Mouse (Mus musculus): ENCODE measurements around the gene Csdc2. TPM values are rescaled to one million over a fixed set of nuclear protein-coding genes. Genes with fewer than 3 reads are reported as not detected.
"Not testable (repeated sequence)": the region's sequence is repeated elsewhere in the genome, so short reads cannot be mapped to it uniquely, and the experiment has no call there.

Gene Csdc2
- polyA plus RNA-seq, 1 experiment from 2014 or later = 6.7 TPM

GRCm38 (mm10) chr15:81898751-81899150, 37.8 kb upstream of the Csdc2 start:
- H3K36me3 ChIP-seq (ENCODE audit: control insufficient read depth, insufficient read depth, low read length) = peaks cover 43% of the 10 kb centered on the region
- no peak overlapping the region for H3K27ac ChIP-seq (ENCODE audit: low read depth, low read length)
- no peaks in the 10 kb centered on the region for H3K9me3 ChIP-seq (replicated peaks; ENCODE audit: control insufficient read depth, low read length)
- ATAC-seq (replicated peaks; ENCODE audit: insufficient number of reproducible peaks, low FRiP score, low TSS enrichment) = no peak
- no peak overlapping the region for H3K9ac ChIP-seq (ENCODE audit: low read depth, low read length)
- no peak overlapping the region for H3K4me2 ChIP-seq
- H3K4me1 ChIP-seq (ENCODE audit: control insufficient read depth, insufficient read depth, low read length) = peaks cover 6% of the 10 kb centered on the region; the same call in 1 of the 2 replicates
- no peaks in the 10 kb centered on the region for H3K27me3 ChIP-seq (ENCODE audit: control insufficient read depth, insufficient read depth, low read length)
- H3K4me3 ChIP-seq (ENCODE audit: low read depth, low read length) = no peak overlapping the region
- 82% methylated on average over 2 of the region's 2 CpGs for WGBS (ENCODE audit: insufficient replicate concordance)

GRCm38 (mm10) chr15:81904939-81905338, 31.6 kb upstream of the Csdc2 start:
- Histone ChIP-seq H3K36me3 (ENCODE audit: control insufficient read depth, insufficient read depth, low read length) (peaks cover 54% of the 10 kb centered on the region), H3K4me1 (ENCODE audit: control insufficient read depth, insufficient read depth, low read length) (no peaks in the 10 kb centered on the region), H3K4me2 (no peak overlapping the region), H3K9ac (ENCODE audit: low read depth, low read length) (no peak overlapping the region), H3K27me3 (ENCODE audit: control insufficient read depth, insufficient read depth, low read length) (no peaks in the 10 kb centered on the region), H3K27ac (ENCODE audit: low read depth, low read length) (no peak overlapping the region), H3K4me3 (ENCODE audit: low read depth, low read length) (no peak overlapping the region), H3K9me3 (replicated peaks; ENCODE audit: control insufficient read depth, low read length) (no peaks in the 10 kb centered on the region)
- no peak for ATAC-seq (replicated peaks; ENCODE audit: insufficient number of reproducible peaks, low FRiP score, low TSS enrichment)
- WGBS (ENCODE audit: insufficient replicate concordance) = 31% methylated on average over 2 of the region's 2 CpGs

- no peak overlapping the region for H3K4me2 ChIP-seq
- H3K36me3 ChIP-seq (ENCODE audit: control insufficient read depth, insufficient read depth, low read length) = peaks cover 46% of the 10 kb centered on the region
- no peaks in the 10 kb centered on the region for H3K4me1 ChIP-seq (ENCODE audit: control insufficient read depth, insufficient read depth, low read length)
- 90% methylated on average over 8 of the region's 8 CpGs for WGBS (ENCODE audit: insufficient replicate concordance)
- no peaks in the 10 kb centered on the region for H3K27me3 ChIP-seq (ENCODE audit: control insufficient read depth, insufficient read depth, low read length)
- H3K27ac ChIP-seq (ENCODE audit: low read depth, low read length) = no peak overlapping the region
- no peak for ATAC-seq (replicated peaks; ENCODE audit: insufficient number of reproducible peaks, low FRiP score, low TSS enrichment)
- no peak overlapping the region for H3K9ac ChIP-seq (ENCODE audit: low read depth, low read length)
- no peak overlapping the region for H3K4me3 ChIP-seq (ENCODE audit: low read depth, low read length)
- H3K9me3 ChIP-seq (replicated peaks; ENCODE audit: control insufficient read depth, low read length) = no peaks in the 10 kb centered on the region
Measured at GRCm38 (mm10) chr15:81907953-81908352, 28.6 kb upstream of the Csdc2 start.

DNA sequence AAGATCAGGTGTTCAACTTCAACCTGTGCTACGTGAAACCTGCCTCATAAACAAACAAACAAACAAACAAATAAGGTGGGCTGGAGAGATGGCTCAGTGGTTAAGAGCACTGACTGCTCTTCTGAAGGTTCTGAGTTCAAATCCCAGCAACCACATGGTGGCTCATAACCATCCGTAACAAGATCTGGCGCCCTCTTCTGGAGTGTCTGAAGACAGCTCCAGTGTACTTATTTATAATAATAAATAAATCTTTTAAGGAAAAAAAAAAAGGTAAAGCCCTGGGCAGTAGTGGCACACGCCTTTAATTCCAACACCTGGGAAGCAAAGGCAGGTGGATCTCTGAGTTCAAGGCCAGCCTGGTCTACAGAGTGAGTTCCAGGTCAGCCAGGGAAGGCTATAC, 27.8 kb upstream of the Csdc2 start:
- 81% methylated on average over 4 of the region's 4 CpGs for WGBS (ENCODE audit: insufficient replicate concordance)
- H3K27me3 ChIP-seq (ENCODE audit: control insufficient read depth, insufficient read depth, low read length) = not testable (repeated sequence)
- H3K36me3 ChIP-seq (ENCODE audit: control insufficient read depth, insufficient read depth, low read length) = peaks cover 49% of the 10 kb centered on the region

DNA sequence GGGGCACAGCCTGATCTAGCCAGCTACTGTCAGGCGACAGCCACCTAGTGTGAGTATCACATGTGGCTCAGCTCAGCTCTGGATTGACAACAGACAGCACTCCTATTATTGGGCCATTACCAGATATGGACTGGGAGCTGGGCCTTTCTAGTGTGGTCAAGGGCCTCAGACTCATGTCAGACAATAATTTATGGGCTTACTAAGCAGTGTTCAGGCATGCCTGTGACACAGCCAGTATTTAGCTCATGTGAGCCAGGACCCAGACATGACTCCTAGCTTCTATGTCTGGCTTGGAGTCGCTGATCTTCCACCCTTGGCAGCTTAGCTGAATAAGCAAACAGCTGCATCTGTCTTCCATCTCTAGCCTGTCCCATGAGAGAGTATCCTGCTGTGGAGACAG, 24.1 kb upstream of the Csdc2 start:
- H3K4me3 ChIP-seq (ENCODE audit: low read depth, low read length) = no peak overlapping the region
- no peaks in the 10 kb centered on the region for H3K27me3 ChIP-seq (ENCODE audit: control insufficient read depth, insufficient read depth, low read length)
- peaks cover 46% of the 10 kb centered on the region for H3K36me3 ChIP-seq (ENCODE audit: control insufficient read depth, insufficient read depth, low read length)
- no peak overlapping the region for H3K4me2 ChIP-seq
- H3K4me1 ChIP-seq (ENCODE audit: control insufficient read depth, insufficient read depth, low read length) = no peaks in the 10 kb centered on the region
- 80% methylated on average over 2 of the region's 2 CpGs for WGBS (ENCODE audit: insufficient replicate concordance)
- no peak for ATAC-seq (replicated peaks; ENCODE audit: insufficient number of reproducible peaks, low FRiP score, low TSS enrichment)
- H3K9ac ChIP-seq (ENCODE audit: low read depth, low read length) = no peak overlapping the region
- no peaks in the 10 kb centered on the region for H3K9me3 ChIP-seq (replicated peaks; ENCODE audit: control insufficient read depth, low read length)
- no peak overlapping the region for H3K27ac ChIP-seq (ENCODE audit: low read depth, low read length)

More for the DNA sequence above, 27.8 kb upstream of the Csdc2 start:
- not testable (repeated sequence) for H3K4me2 ChIP-seq; H3K4me3 ChIP-seq (ENCODE audit: low read depth, low read length); ATAC-seq (replicated peaks; ENCODE audit: insufficient number of reproducible peaks, low FRiP score, low TSS enrichment); H3K4me1 ChIP-seq (ENCODE audit: control insufficient read depth, insufficient read depth, low read length); H3K27ac ChIP-seq (ENCODE audit: low read depth, low read length); H3K9ac ChIP-seq (ENCODE audit: low read depth, low read length); H3K9me3 ChIP-seq (replicated peaks; ENCODE audit: control insufficient read depth, low read length)

- Histone ChIP-seq H3K27ac (ENCODE audit: low read depth, low read length) (no peak overlapping the region), H3K27me3 (ENCODE audit: control insufficient read depth, insufficient read depth, low read length) (no peaks in the 10 kb centered on the region), H3K9ac (ENCODE audit: low read depth, low read length) (no peak overlapping the region), H3K9me3 (replicated peaks; ENCODE audit: control insufficient read depth, low read length) (no peaks in the 10 kb centered on the region), H3K36me3 (ENCODE audit: control insufficient read depth, insufficient read depth, low read length) (peaks cover 37% of the 10 kb centered on the region), H3K4me1 (ENCODE audit: control insufficient read depth, insufficient read depth, low read length) (no peaks in the 10 kb centered on the region), H3K4me3 (ENCODE audit: low read depth, low read length) (no peak overlapping the region), H3K4me2 (no peak overlapping the region)
- no peak for ATAC-seq (replicated peaks; ENCODE audit: insufficient number of reproducible peaks, low FRiP score, low TSS enrichment)
- 70% methylated on average over 5 of the region's 5 CpGs for WGBS (ENCODE audit: insufficient replicate concordance)
Measured at GRCm38 (mm10) chr15:81914668-81915067, 21.9 kb upstream of the Csdc2 start.

DNA sequence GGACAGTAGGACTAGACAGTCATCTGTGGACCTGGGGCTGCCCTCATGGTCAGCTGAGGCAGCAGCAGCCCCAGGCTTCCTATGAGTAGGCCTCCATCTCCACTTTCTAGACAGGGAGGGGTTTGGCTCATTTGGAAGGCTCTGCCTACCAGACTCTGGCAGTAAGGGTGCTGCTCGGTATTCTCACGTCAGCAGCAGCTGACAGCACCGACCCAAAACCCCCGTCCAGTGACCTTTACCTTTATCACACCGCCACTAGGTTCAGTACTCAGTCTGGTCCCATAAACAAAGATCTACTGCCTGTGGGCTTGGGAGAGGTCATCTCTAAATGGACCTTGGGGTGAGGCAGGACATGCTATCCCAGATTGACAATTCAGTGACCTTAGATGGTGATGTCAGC, 20.9 kb upstream of the Csdc2 start:
- no peaks in the 10 kb centered on the region for H3K27me3 ChIP-seq (ENCODE audit: control insufficient read depth, insufficient read depth, low read length)
- ATAC-seq (replicated peaks; ENCODE audit: insufficient number of reproducible peaks, low FRiP score, low TSS enrichment) = no peak

GRCm38 (mm10) chr15:81917201-81917600, 19.4 kb upstream of the Csdc2 start:
- H3K4me3 ChIP-seq (ENCODE audit: low read depth, low read length) = no peak overlapping the region
- WGBS (ENCODE audit: insufficient replicate concordance) = 85% methylated on average over 12 of the region's 12 CpGs
- H3K27ac ChIP-seq (ENCODE audit: low read depth, low read length) = no peak overlapping the region
- no peaks in the 10 kb centered on the region for H3K9me3 ChIP-seq (replicated peaks; ENCODE audit: control insufficient read depth, low read length)
- H3K27me3 ChIP-seq (ENCODE audit: control insufficient read depth, insufficient read depth, low read length) = no peaks in the 10 kb centered on the region
- no peak for ATAC-seq (replicated peaks; ENCODE audit: insufficient number of reproducible peaks, low FRiP score, low TSS enrichment)
- peaks cover 30% of the 10 kb centered on the region for H3K36me3 ChIP-seq (ENCODE audit: control insufficient read depth, insufficient read depth, low read length)
- no peak overlapping the region for H3K4me2 ChIP-seq
- no peaks in the 10 kb centered on the region for H3K4me1 ChIP-seq (ENCODE audit: control insufficient read depth, insufficient read depth, low read length)
- no peak overlapping the region for H3K9ac ChIP-seq (ENCODE audit: low read depth, low read length)

More for the DNA sequence above, 20.9 kb upstream of the Csdc2 start:
- Histone ChIP-seq H3K9me3 (replicated peaks; ENCODE audit: control insufficient read depth, low read length) (no peaks in the 10 kb centered on the region), H3K9ac (ENCODE audit: low read depth, low read length) (no peak overlapping the region), H3K4me3 (ENCODE audit: low read depth, low read length) (no peak overlapping the region), H3K4me2 (no peak overlapping the region), H3K4me1 (ENCODE audit: control insufficient read depth, insufficient read depth, low read length) (no peaks in the 10 kb centered on the region), H3K36me3 (ENCODE audit: control insufficient read depth, insufficient read depth, low read length) (peaks cover 31% of the 10 kb centered on the region), H3K27ac (ENCODE audit: low read depth, low read length) (no peak overlapping the region)
- 65% methylated on average over 5 of the region's 5 CpGs for WGBS (ENCODE audit: insufficient replicate concordance)

DNA sequence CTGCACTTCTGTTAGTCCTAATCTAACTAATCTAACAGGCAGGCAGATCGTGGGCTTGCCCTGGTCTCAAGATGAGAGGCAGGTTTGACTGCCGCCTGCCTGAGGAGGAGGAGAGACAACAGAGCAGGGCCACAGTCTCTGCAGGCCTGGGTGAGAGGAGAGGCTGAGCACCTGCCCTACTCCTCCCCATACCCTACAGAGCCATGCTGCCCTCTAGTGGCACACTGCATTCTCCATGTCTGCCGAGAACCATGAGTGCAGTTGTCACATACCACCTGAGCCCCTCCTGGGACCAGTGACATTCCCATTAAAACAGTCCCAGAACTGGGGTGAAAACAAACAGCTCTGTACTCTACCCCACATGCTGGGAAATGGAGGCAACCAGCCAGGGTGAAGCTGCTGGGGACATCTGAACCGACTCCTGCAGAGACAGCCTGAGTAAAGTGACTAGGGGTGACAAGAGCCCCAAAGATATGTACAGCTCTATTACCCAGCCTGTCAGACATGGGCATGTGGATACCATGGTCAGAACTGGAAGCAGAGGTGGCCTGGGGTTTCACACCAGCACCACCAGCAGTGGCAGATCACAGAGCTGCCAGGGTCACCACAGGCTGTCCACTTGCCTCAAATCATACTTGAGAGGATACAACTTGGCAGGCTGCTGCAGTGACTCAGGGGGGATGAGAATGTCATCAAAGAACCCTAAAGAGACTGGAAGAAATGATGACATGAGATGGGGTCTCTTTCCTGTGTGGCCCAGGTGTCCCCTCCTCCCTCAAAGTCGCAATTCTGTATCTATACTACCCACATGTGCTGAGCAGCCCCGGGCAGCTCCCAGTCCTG, 18.7 kb upstream of the Csdc2 start:
- Histone ChIP-seq H3K4me1 (ENCODE audit: control insufficient read depth, insufficient read depth, low read length) (no peaks in the 10 kb centered on the region), H3K27ac (ENCODE audit: low read depth, low read length) (no peak overlapping the region), H3K4me3 (ENCODE audit: low read depth, low read length) (no peak overlapping the region), H3K36me3 (ENCODE audit: control insufficient read depth, insufficient read depth, low read length) (peaks cover 29% of the 10 kb centered on the region), H3K27me3 (ENCODE audit: control insufficient read depth, insufficient read depth, low read length) (no peaks in the 10 kb centered on the region), H3K9ac (ENCODE audit: low read depth, low read length) (no peak overlapping the region), H3K4me2 (no peak overlapping the region), H3K9me3 (replicated peaks; ENCODE audit: control insufficient read depth, low read length) (no peaks in the 10 kb centered on the region)
- ATAC-seq (replicated peaks; ENCODE audit: insufficient number of reproducible peaks, low FRiP score, low TSS enrichment) = 0 out of 2 replicates have a peak, but pooled peaks have one; percentile 37
- 62% methylated on average over 6 of the region's 6 CpGs for WGBS (ENCODE audit: insufficient replicate concordance)

Measured in heart, embryonic 11.5 days (tissue).